Mouse (Mus musculus): ENCODE data around the gene Mcl1.

DNA sequence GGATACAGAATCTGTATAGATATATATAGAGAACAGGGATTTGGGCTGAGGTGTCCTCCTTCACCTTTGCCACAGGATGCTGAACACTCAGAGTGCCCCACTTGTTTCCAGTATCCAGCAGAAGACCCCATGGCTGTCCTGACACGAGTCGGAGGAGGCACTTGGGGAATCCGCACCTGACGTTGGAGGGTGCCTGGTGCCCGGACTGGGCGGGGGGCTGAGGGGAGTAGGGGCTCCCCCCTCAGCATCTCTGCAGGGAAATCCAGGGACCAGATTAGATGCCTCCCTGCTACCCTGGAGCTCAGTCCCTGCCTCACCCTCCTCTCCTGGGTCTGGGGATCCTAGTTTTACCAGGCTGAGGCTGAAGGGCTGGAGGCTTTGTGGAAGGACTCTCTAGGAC lies 22.1 kb downstream of the Mcl1 start:
- no peak for TF ChIP-seq CTCF (IDR thresholded peaks at IDR 0.05; ENCODE audit: control insufficient read depth, insufficient read depth, insufficient replicate concordance, low read depth, low read length)
- TF ChIP-seq POLR2A (IDR thresholded peaks at IDR 0.05; ENCODE audit: control insufficient read depth, low read depth, low read length), result no peak

All from testis, adult 2 months (tissue).